Comparison of ENCODE assay signal across 7 mouse cellular contexts in the genomic region with DNA sequence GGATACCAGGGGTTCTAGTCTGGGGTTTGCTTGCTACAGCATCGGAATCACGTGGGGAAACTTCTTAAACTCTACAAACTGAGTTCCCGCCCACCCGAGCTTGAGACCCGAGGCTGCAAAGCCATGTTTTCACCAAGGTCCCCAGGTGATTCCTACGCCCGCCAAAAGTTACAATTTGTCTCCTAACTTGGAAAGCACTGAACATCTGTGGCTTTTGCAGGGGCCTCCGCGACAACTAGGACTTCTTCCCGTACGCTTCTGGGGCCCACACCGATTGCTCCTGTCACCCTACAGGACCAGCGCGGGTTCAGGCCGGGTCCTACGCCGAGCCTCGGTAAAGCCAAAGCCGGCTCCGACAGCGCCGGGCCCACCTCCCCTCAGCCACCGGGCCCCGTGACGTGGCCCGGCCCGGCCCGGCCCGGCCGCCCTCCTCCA. TPM values are rescaled to one million over a fixed set of nuclear protein-coding genes. Genes with fewer than 3 reads are reported as not detected.
DNase-seq lines count a peak whose midpoint lies in the region; ATAC-seq and TF ChIP-seq lines count a peak whose summit lies in the region.

No protein-coding gene starts in this region.

- peak overlapping the region; percentile 96 for H3K4me3 ChIP-seq in thymus, adult 2 months (ENCODE audit: control insufficient read depth, insufficient read depth, low read length)
- H3K4me3 ChIP-seq in midbrain, embryonic 12.5 days, result peak overlapping the region; percentile 80

- H3K4me1 ChIP-seq in thymus, adult 2 months (replicated peaks; ENCODE audit: control insufficient read depth, insufficient read depth, low read length), result peaks cover 8% of the 10 kb centered on the region
- H3K4me1 ChIP-seq in midbrain, embryonic 12.5 days, result peaks cover 14% of the 10 kb centered on the region

- H3K27ac ChIP-seq in thymus, adult 2 months (ENCODE audit: control insufficient read depth, insufficient read depth, low read length), result no peak overlapping the region; the same call in 1 of the 2 replicates
- H3K27ac ChIP-seq in midbrain, embryonic 12.5 days (replicated peaks), result peak overlapping the region; percentile 76

- WGBS in thymus, adult 2 months, result under 1% methylated on average over 29 of the region's 30 CpGs
- under 1% methylated on average over 30 of the region's 30 CpGs for WGBS in midbrain, embryonic 12.5 days

- no peaks in the 10 kb centered on the region for H3K9me3 ChIP-seq in midbrain, embryonic 12.5 days

- TF ChIP-seq CTCF in thymus, adult 2 months (IDR thresholded peaks at IDR 0.05; ENCODE audit: borderline replicate concordance, control insufficient read depth, extremely low read depth, insufficient read depth, low read length, poor library complexity), result no peak

- H3K27me3 ChIP-seq in thymus, adult 2 months (ENCODE audit: control insufficient read depth, insufficient read depth, low read length), result no peaks in the 10 kb centered on the region
- no peaks in the 10 kb centered on the region for H3K27me3 ChIP-seq in midbrain, embryonic 12.5 days

- TF ChIP-seq POLR2A in thymus, adult 2 months (IDR thresholded peaks at IDR 0.05; ENCODE audit: control insufficient read depth, extremely low read depth, insufficient read depth, low read length, poor library complexity), result no peak

- no peak for DNase-seq in thymus, adult 2 months
- no peak for DNase-seq in thymus, adult 18-20 months
- peak; percentile 58 for DNase-seq in embryo, embryonic 11 days
- DNase-seq in hindlimb bud, embryonic 11.5 days (ENCODE audit: extremely low spot score, low read depth, low spot score), result peak; percentile 26
- DNase-seq in gastrocnemius, postnatal 25 days, result no peak
- no peak for DNase-seq in cerebellum, postnatal 10 days

- ATAC-seq in midbrain, embryonic 12.5 days (ENCODE audit: low FRiP score, low read depth), result no peak

- H3K9ac ChIP-seq in midbrain, embryonic 12.5 days (replicated peaks), result peak overlapping the region; percentile 84

- H3K36me3 ChIP-seq in thymus, adult 2 months (ENCODE audit: control insufficient read depth, insufficient read depth, low read length), result no peaks in the 10 kb centered on the region
- no peaks in the 10 kb centered on the region for H3K36me3 ChIP-seq in midbrain, embryonic 12.5 days

- peak overlapping the region; percentile 72 for H3K4me2 ChIP-seq in midbrain, embryonic 12.5 days (replicated peaks)

RNA-seq across cellular contexts. Expression of a gene that starts 0.5 kb away (rescaled TPM):
- 58.0 and 77.2 TPM in 2 replicates for polyA plus RNA-seq in thymus, adult 2 months (2012; rRNA removed)
- 77.2 and 78.6 TPM in 2 replicates for polyA plus RNA-seq in midbrain, embryonic 12.5 days (2016; fragmentation: Nextera tagmentation; extraction: Ambion mirVana)
- total RNA-seq in gastrocnemius, postnatal 25 days (2021), result 10 to 100 TPM; 41.8 to 47.7 TPM

RNA-seq across cellular contexts. Expression of a gene that starts 0.5 kb away (rescaled TPM):
- 1.2 and 1.4 TPM in 2 replicates for polyA plus RNA-seq in thymus, adult 2 months (2012; rRNA removed)
- 4.2 TPM in 2 replicates for polyA plus RNA-seq in midbrain, embryonic 12.5 days (2016; fragmentation: Nextera tagmentation; extraction: Ambion mirVana)
- total RNA-seq in gastrocnemius, postnatal 25 days (2021), result 1 to 10 TPM in 1 of 2 experiments, under 1 TPM in 1; 0.69 to 1.0 TPM

Comparison
In these comparisons a context has a peak if more than half of its experiments do, and no peak if none do; other contexts are left out.
1. DNase-seq: peak in embryo, embryonic 11 days (single experiment) and hindlimb bud, embryonic 11.5 days (single experiment); none in thymus, adult 2 months (single experiment), thymus, adult 18-20 months (0 of 2), gastrocnemius, postnatal 25 days (single experiment) and cerebellum, postnatal 10 days (0 of 2).